Mouse (Mus musculus) forebrain, embryonic 10.5 days (tissue): ENCODE measurements at regions not wholly inside any gene's neighbourhood (a gene's known extent, or its start where the extent isn't known, plus 50 kb on each side); places are given as distances from the start of the nearest gene placed in this dataset.

Experiments used
- DNase-seq: peaks from one replicate; pipeline ENCODE4 v3.0.0-alpha.2; 2017; ENCODE audit warnings: low spot score; ENCODE audit errors: extremely low spot score
- H3K27ac ChIP-seq: fragments of 300-500 bp; sonication (generic); 2 replicates; pipeline ENCODE4 v1.5.1; 2016; ENCODE audit warnings: mild to moderate bottlenecking
- H3K27me3 ChIP-seq: fragments of 300-500 bp; sonication (generic); 2 replicates; pipeline ENCODE4 v1.6.1; 2016; ENCODE audit warnings: mild to moderate bottlenecking; ENCODE audit not compliant: poor library complexity, severe bottlenecking
- H3K36me3 ChIP-seq: fragments of 300-500 bp; sonication (generic); replicated peaks from 2 replicates; pipeline ENCODE4 v1.6.1; 2016; ENCODE audit warnings: mild to moderate bottlenecking, moderate library complexity
- H3K4me1 ChIP-seq: fragments of 300-500 bp; sonication (generic); 2 replicates; pipeline ENCODE4 v1.6.1; 2016
- H3K4me3 ChIP-seq: fragments of 300-500 bp; sonication (generic); 2 replicates; pipeline ENCODE4 v1.5.1; 2016; ENCODE audit warnings: mild to moderate bottlenecking, moderate library complexity
- H3K9me3 ChIP-seq: fragments of 300-500 bp; sonication (generic); 2 replicates; pipeline ENCODE4 v1.6.1; 2016; ENCODE audit warnings: mild to moderate bottlenecking, moderate library complexity
- WGBS: fragments of 180-500 bp; shearing (Covaris S2); methylation state at CpG from one replicate; pipeline ENCODE4 v1.1.7; 2016; 5-methylcytosine and 5-hydroxymethylcytosine counted together

- Histone ChIP-seq H3K36me3 (no peaks in the 10 kb centered on the region), H3K9me3 (no peaks in the 10 kb centered on the region), H3K27me3 (peaks cover 9% of the 10 kb centered on the region; the same call in 1 of the 2 replicates), H3K27ac (no peak overlapping the region), H3K4me1 (peaks cover 15% of the 10 kb centered on the region), H3K4me3 (no peak overlapping the region)
- no peak for DNase-seq
- 88% methylated on average over 1 of the region's 1 CpGs for WGBS
Measured at GRCm38 (mm10) chr1:168068920-168069590, 363.0 kb downstream of the Pbx1 start.
